Mouse (Mus musculus) limb, embryonic 10.5 days (tissue): ENCODE measurements around the gene Bcl11b. TPM values are rescaled to one million over a fixed set of nuclear protein-coding genes. Genes with fewer than 3 reads are reported as not detected.

Experiments
- DNase-seq: peaks from one replicate; pipeline ENCODE4 v3.0.0-alpha.2; 2017; ENCODE audit warnings: low spot score
- H3K27ac ChIP-seq: fragments of 300-500 bp; sonication (generic); 2 replicates; pipeline ENCODE4 v1.5.1; 2016; ENCODE audit warnings: mild to moderate bottlenecking
- H3K27me3 ChIP-seq: fragments of 300-500 bp; sonication (generic); 2 replicates; pipeline ENCODE4 v1.6.1; 2016; ENCODE audit warnings: low read depth, mild to moderate bottlenecking; ENCODE audit not compliant: poor library complexity, severe bottlenecking
- H3K36me3 ChIP-seq: fragments of 300-500 bp; sonication (generic); 2 replicates; pipeline ENCODE4 v1.6.1; 2016; ENCODE audit warnings: mild to moderate bottlenecking, moderate library complexity
- H3K4me1 ChIP-seq: fragments of 300-500 bp; sonication (generic); 2 replicates; pipeline ENCODE4 v1.6.1; 2016
- H3K4me3 ChIP-seq: fragments of 300-500 bp; sonication (generic); 2 replicates; pipeline ENCODE4 v1.5.1; 2016; ENCODE audit warnings: mild to moderate bottlenecking, moderate library complexity
- H3K9me3 ChIP-seq: fragments of 300-500 bp; sonication (generic); replicated peaks from 2 replicates; pipeline ENCODE4 v1.6.1; 2016; ENCODE audit warnings: mild to moderate bottlenecking
- WGBS: fragments of 180-500 bp; shearing (Covaris S2); methylation state at CpG from one replicate; pipeline ENCODE4 v1.1.7; 2016; 5-methylcytosine and 5-hydroxymethylcytosine counted together
- polyA plus RNA-seq: library from polyadenylated mRNA; unstranded; fragments of >200 nt; fragmentation: Nextera tagmentation; extraction: Ambion mirVana; gene quantifications from 2 replicates; pipeline ENCODE4 v1.2.1, GENCODE M21; 2016

The Bcl11b gene
- polyA plus RNA-seq, 1 experiment from 2014 or later, result 7.8 TPM

- Histone ChIP-seq H3K27ac (no peak overlapping the region), H3K4me1 (peaks cover 88% of the 10 kb centered on the region), H3K36me3 (peaks cover 2% of the 10 kb centered on the region), H3K27me3 (peaks cover 32% of the 10 kb centered on the region), H3K4me3 (no peak overlapping the region), H3K9me3 (no peaks in the 10 kb centered on the region)
- no peak for DNase-seq
- WGBS, result 74% methylated on average over 4 of the region's 4 CpGs
Observed at GRCm38 (mm10) chr12:107994421-107994820, 9.0 kb downstream of the Bcl11b start.

GRCm38 (mm10) chr12:107993029-107993428 lies 10.4 kb downstream of the Bcl11b start:
- Histone ChIP-seq H3K36me3 (peaks cover 16% of the 10 kb centered on the region), H3K4me1 (peaks cover 85% of the 10 kb centered on the region), H3K9me3 (no peaks in the 10 kb centered on the region), H3K4me3 (no peak overlapping the region), H3K27ac (no peak overlapping the region), H3K27me3 (peaks cover 35% of the 10 kb centered on the region)
- no peak for DNase-seq
- 72% methylated on average over 4 of the region's 4 CpGs for WGBS

GRCm38 (mm10) chr12:107991191-107991590 lies 12.2 kb downstream of the Bcl11b start:
- Histone ChIP-seq H3K27ac (no peak overlapping the region), H3K27me3 (peaks cover 33% of the 10 kb centered on the region), H3K36me3 (peaks cover 23% of the 10 kb centered on the region), H3K4me1 (peaks cover 76% of the 10 kb centered on the region), H3K9me3 (no peaks in the 10 kb centered on the region), H3K4me3 (no peak overlapping the region)
- no peak for DNase-seq
- WGBS, result 77% methylated on average over 11 of the region's 11 CpGs

- no peak overlapping the region for H3K27ac ChIP-seq
- WGBS, result 81% methylated on average over 8 of the region's 8 CpGs
- DNase-seq, result no peak
- no peaks in the 10 kb centered on the region for H3K9me3 ChIP-seq
- peaks cover 18% of the 10 kb centered on the region; the same call in 1 of the 2 replicates for H3K27me3 ChIP-seq
- peaks cover 76% of the 10 kb centered on the region for H3K4me1 ChIP-seq
- H3K4me3 ChIP-seq, result no peak overlapping the region
- peaks cover 15% of the 10 kb centered on the region; the same call in 1 of the 2 replicates for H3K36me3 ChIP-seq
Observed at GRCm38 (mm10) chr12:107983211-107983610, 20.2 kb downstream of the Bcl11b start.

- Histone ChIP-seq H3K9me3 (no peaks in the 10 kb centered on the region), H3K36me3 (peaks cover 11% of the 10 kb centered on the region; the same call in 1 of the 2 replicates), H3K4me1 (peaks cover 80% of the 10 kb centered on the region), H3K27me3 (0 out of 2 replicates have a peak, but pooled peaks cover 13% of the 10 kb centered on the region), H3K4me3 (no peak overlapping the region), H3K27ac (peak overlapping the region; percentile 98)
- WGBS, result 73% methylated on average over 9 of the region's 9 CpGs
- no peak for DNase-seq
Observed at GRCm38 (mm10) chr12:107982306-107982705, 21.1 kb downstream of the Bcl11b start.

- peak overlapping the region; percentile 98 for H3K27ac ChIP-seq
- DNase-seq, result no peak
- H3K9me3 ChIP-seq, result no peaks in the 10 kb centered on the region
- peaks cover 6% of the 10 kb centered on the region; the same call in 1 of the 2 replicates for H3K36me3 ChIP-seq
- WGBS, result 13% methylated on average over 6 of the region's 6 CpGs
- H3K4me1 ChIP-seq, result peaks cover 85% of the 10 kb centered on the region
- peak overlapping the region; percentile 52 for H3K4me3 ChIP-seq
- H3K27me3 ChIP-seq, result 0 out of 2 replicates have a peak, but pooled peaks cover 12% of the 10 kb centered on the region
Observed at GRCm38 (mm10) chr12:107981231-107981630, 22.2 kb downstream of the Bcl11b start.

GRCm38 (mm10) chr12:107980261-107980961 lies 23.0 kb downstream of the Bcl11b start:
- WGBS, result 1% methylated on average over 49 of the region's 51 CpGs
- H3K27ac ChIP-seq, result peak overlapping the region; percentile 98
- H3K4me3 ChIP-seq, result peak overlapping the region; percentile 52
- 0 out of 2 replicates have a peak, but pooled peaks cover 4% of the 10 kb centered on the region for H3K27me3 ChIP-seq
- H3K9me3 ChIP-seq, result no peaks in the 10 kb centered on the region
- peaks cover 88% of the 10 kb centered on the region for H3K4me1 ChIP-seq
- no peaks in the 10 kb centered on the region for H3K36me3 ChIP-seq
- DNase-seq, result peak; percentile 91

- H3K9me3 ChIP-seq, result no peaks in the 10 kb centered on the region
- H3K27ac ChIP-seq, result peak overlapping the region; percentile 98
- no peaks in the 10 kb centered on the region for H3K27me3 ChIP-seq
- no peaks in the 10 kb centered on the region for H3K36me3 ChIP-seq
- peak overlapping the region; percentile 52 for H3K4me3 ChIP-seq
- H3K4me1 ChIP-seq, result peaks cover 91% of the 10 kb centered on the region
- DNase-seq, result peak; percentile 92
- WGBS, result under 1% methylated on average over 27 of the region's 28 CpGs
Observed at GRCm38 (mm10) chr12:107979710-107980260, 23.6 kb downstream of the Bcl11b start.

- Histone ChIP-seq H3K27me3 (no peaks in the 10 kb centered on the region), H3K27ac (peak overlapping the region; percentile 98), H3K4me1 (peaks cover 92% of the 10 kb centered on the region), H3K9me3 (no peaks in the 10 kb centered on the region), H3K36me3 (no peaks in the 10 kb centered on the region), H3K4me3 (peak overlapping the region; percentile 52)
- 46% methylated on average over 8 of the region's 8 CpGs for whole genome bisulfite sequencing
- DNase-seq, result peak; percentile 32
Observed at GRCm38 (mm10) chr12:107978736-107979255, 24.6 kb downstream of the Bcl11b start.

- Histone ChIP-seq H3K9me3 (no peaks in the 10 kb centered on the region), H3K27ac (peak overlapping the region; percentile 98), H3K36me3 (no peaks in the 10 kb centered on the region), H3K4me3 (peak overlapping the region; percentile 52), H3K27me3 (peaks cover under 1% of the 10 kb centered on the region; the same call in 1 of the 2 replicates), H3K4me1 (peaks cover 94% of the 10 kb centered on the region)
- peak; percentile 49 for DNase-seq
- 7% methylated on average over 14 of the region's 14 CpGs for WGBS
Observed at GRCm38 (mm10) chr12:107978063-107978462, 25.3 kb downstream of the Bcl11b start.

- WGBS, result 5% methylated on average over 9 of the region's 9 CpGs
- Histone ChIP-seq H3K9me3 (no peaks in the 10 kb centered on the region), H3K4me1 (peaks cover 97% of the 10 kb centered on the region), H3K27me3 (peaks cover 4% of the 10 kb centered on the region; the same call in 1 of the 2 replicates), H3K27ac (peak overlapping the region; percentile 98), H3K4me3 (peak overlapping the region; percentile 52), H3K36me3 (no peaks in the 10 kb centered on the region)
- DNase-seq, result no peak
Observed at GRCm38 (mm10) chr12:107977534-107977933, 25.9 kb downstream of the Bcl11b start.

GRCm38 (mm10) chr12:107977086-107977485 lies 26.3 kb downstream of the Bcl11b start:
- Histone ChIP-seq H3K36me3 (no peaks in the 10 kb centered on the region), H3K4me1 (peaks cover 97% of the 10 kb centered on the region), H3K9me3 (no peaks in the 10 kb centered on the region), H3K4me3 (peak overlapping the region; percentile 52), H3K27me3 (peaks cover 4% of the 10 kb centered on the region; the same call in 1 of the 2 replicates), H3K27ac (peak overlapping the region; percentile 98)
- 14% methylated on average over 8 of the region's 8 CpGs for WGBS
- no peak for DNase-seq

GRCm38 (mm10) chr12:107976571-107977001 lies 26.8 kb downstream of the Bcl11b start:
- H3K27me3 ChIP-seq, result peaks cover 4% of the 10 kb centered on the region; the same call in 1 of the 2 replicates
- peak overlapping the region; percentile 77 for H3K27ac ChIP-seq
- H3K4me3 ChIP-seq, result peak overlapping the region; percentile 36
- no peaks in the 10 kb centered on the region for H3K36me3 ChIP-seq
- no peak for DNase-seq
- peaks cover 97% of the 10 kb centered on the region for H3K4me1 ChIP-seq
- H3K9me3 ChIP-seq, result no peaks in the 10 kb centered on the region
- WGBS, result 23% methylated on average over 22 of the region's 22 CpGs
